Mouse (Mus musculus) heart, adult 8-10 months (tissue): Measurements from ENCODE around the gene Slc41a3. TPM values are rescaled to one million over a fixed set of nuclear protein-coding genes. Genes with fewer than 3 reads are reported as not detected.

ENCODE experiments used
- DNase-seq: peaks from one replicate; pipeline ENCODE4 v3.0.0; 2022; ENCODE audit warnings: low spot score
- total RNA-seq, 4 experiments: library from RNA; stranded (reverse); gene quantifications; 2 replicates each; pipeline ENCODE4 v1.2.4; 2022

Gene Slc41a3
- 10 to 100 TPM; 48.1 to 98.4 (median 78.7) TPM for total RNA-seq

DNA sequence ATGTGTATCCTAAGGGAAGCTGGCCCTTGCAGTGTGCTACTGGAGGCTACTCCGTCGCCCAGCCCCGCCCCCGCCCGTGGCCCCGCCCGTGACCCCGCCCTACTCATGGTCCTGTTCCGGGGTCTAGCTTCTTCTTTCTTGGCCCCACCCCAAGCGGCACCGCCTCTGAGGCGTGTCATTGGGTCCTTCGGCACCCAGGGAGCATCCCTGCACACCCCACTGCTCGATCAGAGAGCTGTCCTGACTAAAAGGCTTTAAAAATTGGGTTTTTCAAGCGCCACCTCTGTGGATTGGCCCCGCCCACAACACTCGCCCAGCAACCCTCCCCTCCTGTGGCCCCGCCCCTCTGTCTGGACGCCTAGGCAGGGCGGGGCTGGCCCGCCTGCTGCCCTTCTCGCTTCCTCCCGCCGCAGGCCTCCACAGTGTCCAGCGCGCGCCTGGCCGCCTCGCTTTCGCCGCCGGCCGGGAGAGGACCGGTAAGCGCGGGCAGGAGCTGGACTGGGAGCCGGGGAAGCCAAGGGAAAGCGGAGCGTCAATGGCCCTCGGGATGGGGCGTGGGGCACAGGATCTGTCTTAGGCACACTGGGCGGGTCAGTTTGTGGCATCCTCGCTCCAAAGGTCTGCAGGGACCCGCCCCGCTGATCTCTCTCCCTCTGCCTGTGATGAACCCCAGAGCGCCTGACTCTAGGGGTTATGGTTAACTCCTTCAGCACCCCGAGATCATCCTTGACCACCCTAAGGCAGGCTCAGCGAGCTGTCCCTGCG, at the start of gene Slc41a3:
Gene Slc41a3 (plus strand): TSS at position 193 of the 765 bp plus-strand sequence.
- DNase-seq: peak; percentile 92

GRCm38 (mm10) chr6:90556534-90557058, 47.9 kb upstream of the Slc41a3 start:
- DNase-seq: peak; percentile 61

- no peak for DNase-seq
Measured at GRCm38 (mm10) chr6:90557077-90557476, 47.4 kb upstream of the Slc41a3 start.

- no peak for DNase-seq
Measured at GRCm38 (mm10) chr6:90557829-90558693, 46.5 kb upstream of the Slc41a3 start.

DNA sequence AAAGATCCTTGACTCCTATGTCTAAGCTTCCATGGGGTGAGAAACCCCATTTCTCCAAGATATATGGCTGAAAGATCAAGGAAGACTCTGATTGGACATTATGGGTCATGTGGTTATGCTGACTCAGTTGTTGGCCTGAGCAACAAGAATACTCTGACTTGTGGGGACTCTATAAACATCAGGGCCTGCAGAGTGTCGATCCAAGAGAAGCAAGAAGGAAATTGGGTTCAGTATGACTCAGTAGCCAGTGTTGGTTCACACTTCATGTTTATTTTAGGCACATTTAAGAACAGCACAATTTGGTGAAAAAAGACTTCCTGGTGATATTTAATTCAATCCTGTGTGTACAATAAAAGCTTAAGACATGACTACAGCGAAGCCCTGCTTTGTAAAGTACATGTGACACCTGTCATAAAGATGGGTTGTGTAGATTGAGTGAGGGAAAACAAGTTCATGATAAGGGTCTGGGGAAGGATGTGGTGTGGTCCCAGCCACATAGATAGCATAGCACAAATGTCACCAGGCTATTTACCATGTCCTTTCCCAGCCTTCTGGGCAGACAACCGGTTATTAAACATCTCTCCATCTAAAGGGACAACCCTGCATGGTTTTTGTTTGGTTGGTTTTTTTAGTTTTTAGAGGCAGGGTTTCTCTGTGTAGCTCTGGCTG, 44.0 kb upstream of the Slc41a3 start:
- no peak for DNase-seq

DNA sequence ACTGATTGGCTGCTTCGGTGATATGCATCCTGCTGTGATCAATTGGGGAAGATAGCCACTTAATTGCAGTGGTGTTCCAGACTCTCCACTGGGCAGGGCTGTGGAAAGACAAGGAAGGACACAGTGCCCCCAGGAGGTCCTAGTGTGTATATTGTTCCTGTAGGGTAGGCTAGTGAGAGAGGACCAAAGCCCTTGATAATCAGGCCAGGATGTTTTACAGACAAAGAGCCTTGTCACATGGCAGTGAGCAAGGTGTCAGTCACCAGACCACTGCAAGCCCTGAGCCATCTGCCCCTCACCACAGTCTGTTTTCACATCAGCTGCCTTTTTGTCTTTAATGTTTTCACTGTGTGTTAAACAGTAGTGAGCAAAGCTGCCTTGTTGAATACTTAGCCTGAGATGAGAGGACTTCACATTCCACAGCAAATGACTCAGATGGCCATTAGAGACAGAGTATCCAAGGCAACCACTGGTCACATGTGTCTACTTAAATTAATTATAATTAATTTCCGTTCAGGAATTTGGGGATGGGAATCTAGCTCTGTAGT, 43.2 kb upstream of the Slc41a3 start:
- DNase-seq: no peak

GRCm38 (mm10) chr6:90564240-90564639, 40.3 kb upstream of the Slc41a3 start:
- DNase-seq: no peak

GRCm38 (mm10) chr6:90565357-90566215, 38.9 kb upstream of the Slc41a3 start:
- no peak for DNase-seq

- DNase-seq: no peak
Measured at GRCm38 (mm10) chr6:90567486-90567885, 37.0 kb upstream of the Slc41a3 start.

- DNase-seq: no peak
Measured at GRCm38 (mm10) chr6:90567928-90568327, 36.6 kb upstream of the Slc41a3 start.

- DNase-seq: no peak
Measured at GRCm38 (mm10) chr6:90568721-90569120, 35.8 kb upstream of the Slc41a3 start.

- DNase-seq: no peak
Measured at GRCm38 (mm10) chr6:90569736-90570383, 34.7 kb upstream of the Slc41a3 start.

- no peak for DNase-seq
Measured at GRCm38 (mm10) chr6:90570392-90570791, 34.1 kb upstream of the Slc41a3 start.

DNA sequence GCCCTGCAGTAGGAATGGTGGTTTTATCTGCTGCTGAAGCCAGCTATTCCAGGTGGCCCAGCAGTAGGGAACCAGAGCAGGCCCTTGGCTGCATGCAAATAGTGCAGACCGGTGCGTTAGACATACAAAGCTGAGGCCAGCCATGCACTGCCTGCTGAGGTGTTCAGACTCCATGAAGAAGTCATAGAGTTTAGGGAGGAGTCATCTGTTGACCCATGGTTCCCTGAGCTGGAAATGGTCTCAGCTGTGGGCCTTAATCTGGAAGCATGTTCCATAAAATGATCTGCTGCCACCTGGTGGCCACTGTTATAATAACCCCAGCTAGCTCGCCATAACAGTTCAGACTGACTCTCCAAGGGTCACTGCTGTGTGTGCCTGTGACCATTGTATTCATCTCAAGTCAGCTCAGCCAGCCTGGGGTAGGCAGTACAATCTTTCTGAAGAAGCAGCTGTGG, 29.2 kb upstream of the Slc41a3 start:
- DNase-seq: peak; percentile 70

- DNase-seq: no peak
Measured at GRCm38 (mm10) chr6:90578174-90578573, 26.4 kb upstream of the Slc41a3 start.

DNA sequence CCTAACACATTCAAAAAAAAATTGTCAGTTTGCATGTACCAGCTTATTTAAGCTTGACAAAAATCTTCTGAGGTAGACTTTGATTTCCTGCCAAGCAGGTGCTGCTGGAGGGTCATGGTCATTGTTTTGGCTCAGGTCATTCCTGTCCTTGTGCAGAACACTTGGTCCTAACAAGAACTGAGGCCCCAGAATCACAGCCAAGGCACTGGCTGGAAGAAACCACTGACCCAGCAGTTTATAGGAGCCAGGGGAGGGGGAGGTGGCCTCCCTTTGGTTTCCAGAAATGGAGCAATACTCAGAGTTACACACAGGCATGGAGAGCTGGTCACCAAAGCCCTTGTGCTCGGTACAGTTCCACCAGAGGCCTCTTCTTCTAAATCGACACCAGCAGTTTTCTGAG, 22.2 kb upstream of the Slc41a3 start:
- no peak for DNase-seq

- no peak for DNase-seq
Measured at GRCm38 (mm10) chr6:90588113-90588512, 16.4 kb upstream of the Slc41a3 start.

- DNase-seq: no peak
Measured at GRCm38 (mm10) chr6:90590707-90591106, 13.8 kb upstream of the Slc41a3 start.

DNA sequence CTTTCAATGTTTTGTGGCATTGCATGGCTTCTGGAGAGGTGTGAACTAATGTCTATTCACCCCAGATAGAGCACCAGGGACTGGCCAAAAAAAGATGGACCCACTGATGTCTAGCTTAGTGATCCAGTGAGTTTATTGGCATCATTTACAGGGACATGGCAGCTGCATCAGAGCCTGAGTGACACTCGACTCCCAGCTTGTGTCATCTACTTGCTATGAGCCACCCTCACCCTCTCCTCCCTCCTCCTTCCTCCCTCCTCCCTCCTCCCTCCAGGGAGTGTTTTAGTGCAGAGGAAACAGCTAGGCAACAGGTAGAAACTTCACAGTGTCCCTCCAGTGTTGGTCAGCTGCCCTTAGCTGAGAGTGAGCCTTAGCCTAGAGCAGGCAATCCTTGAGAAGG, 9.6 kb upstream of the Slc41a3 start:
- DNase-seq: no peak

- no peak for DNase-seq
Measured at GRCm38 (mm10) chr6:90597060-90597459, 7.5 kb upstream of the Slc41a3 start.
